Mouse (Mus musculus) lung, postnatal 14 days (tissue): ENCODE data around the gene Psmb3.
A peak's percentile ranks its signal among the peaks of the same experiment; 100 is the strongest.
"Not testable (repeated sequence)": the region's sequence is repeated elsewhere in the genome, so short reads cannot be mapped to it uniquely, and the experiment has no call there.

Experiments used
- DNase-seq: peaks from one replicate; pipeline ENCODE4 v3.0.0; 2021

Gene Psmb3

DNA sequence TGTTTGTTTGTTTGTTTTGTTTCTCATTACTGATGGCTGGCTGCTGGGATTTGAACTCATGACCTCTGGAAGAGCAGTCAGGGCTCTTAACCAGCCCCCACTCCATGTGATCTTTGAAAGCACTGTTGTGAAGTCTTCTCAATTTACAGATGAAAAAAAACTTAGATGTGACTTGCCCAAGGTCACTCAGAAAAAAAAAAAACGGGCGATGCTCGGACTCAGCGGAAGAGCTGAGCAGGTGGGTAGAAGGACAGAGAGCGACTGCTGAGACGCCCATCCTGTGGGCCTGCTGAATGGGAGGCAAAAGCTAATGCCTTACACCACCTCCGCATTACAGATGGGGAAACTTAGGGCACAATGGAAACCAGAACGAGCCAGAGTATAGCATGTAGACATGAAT lies 6.5 kb upstream of the Psmb3 start:
- DNase-seq: no peak

DNA sequence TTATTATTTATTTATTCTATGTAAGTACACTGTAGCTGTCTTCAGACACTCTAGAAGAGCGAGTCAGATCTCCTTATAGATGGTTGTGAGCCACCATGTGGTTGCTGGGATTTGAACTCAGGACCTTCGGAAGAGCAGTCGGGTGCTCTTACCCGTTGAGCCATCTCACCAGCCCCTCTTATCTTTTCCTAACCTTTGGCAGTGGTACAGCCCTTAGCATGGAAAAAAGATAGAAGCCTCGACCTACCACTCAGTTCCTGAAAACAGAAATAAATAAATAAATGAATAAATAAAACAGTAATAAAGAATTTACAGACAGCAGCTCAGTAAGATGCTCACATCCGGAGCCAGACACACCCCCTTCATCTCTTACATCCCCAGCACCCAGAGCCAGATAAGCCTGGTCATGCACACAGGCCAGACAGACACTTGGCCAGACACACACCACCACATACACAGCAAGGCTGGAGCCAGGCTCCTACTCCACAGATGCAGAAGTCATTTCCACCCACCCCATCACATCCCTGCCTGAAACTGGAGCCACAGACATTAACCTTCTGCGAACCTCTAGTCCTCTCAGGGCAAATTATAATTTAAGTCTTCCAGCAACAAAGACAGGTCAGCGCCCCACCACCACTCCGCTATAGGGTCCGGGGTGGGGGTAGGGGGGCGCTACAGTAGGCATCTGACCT lies 5.9 kb upstream of the Psmb3 start:
- DNase-seq: no peak

DNA sequence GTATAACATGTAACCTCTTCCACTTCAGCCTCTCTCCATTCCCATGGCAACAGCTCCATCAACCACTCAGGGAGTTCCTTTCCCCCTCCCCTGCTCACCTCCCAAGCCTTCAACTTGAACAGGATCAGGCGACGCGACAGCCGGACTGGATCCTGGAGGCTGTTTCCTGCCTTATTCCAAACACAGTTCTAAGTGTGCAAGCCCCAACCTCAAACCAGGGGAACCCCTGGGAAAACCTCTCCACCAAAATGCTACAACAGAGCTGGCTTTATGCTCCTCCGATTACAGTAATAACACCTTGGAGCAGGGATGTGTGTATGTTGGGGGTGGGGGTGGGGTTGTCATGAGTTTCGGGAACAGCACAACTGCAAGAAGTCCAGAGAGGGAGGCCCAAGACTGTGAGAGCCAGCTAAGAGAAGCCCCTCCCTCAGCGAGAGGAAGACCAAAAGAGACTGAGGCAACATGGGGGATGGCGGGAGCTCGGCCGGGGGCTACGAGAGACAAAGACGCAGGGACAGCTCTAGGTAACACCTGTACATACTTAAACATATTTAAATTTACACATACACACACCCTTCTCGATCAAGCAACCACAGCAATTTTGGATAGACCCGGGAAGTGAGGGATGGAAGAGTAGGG lies 5.2 kb upstream of the Psmb3 start:
- no peak for DNase-seq

DNA sequence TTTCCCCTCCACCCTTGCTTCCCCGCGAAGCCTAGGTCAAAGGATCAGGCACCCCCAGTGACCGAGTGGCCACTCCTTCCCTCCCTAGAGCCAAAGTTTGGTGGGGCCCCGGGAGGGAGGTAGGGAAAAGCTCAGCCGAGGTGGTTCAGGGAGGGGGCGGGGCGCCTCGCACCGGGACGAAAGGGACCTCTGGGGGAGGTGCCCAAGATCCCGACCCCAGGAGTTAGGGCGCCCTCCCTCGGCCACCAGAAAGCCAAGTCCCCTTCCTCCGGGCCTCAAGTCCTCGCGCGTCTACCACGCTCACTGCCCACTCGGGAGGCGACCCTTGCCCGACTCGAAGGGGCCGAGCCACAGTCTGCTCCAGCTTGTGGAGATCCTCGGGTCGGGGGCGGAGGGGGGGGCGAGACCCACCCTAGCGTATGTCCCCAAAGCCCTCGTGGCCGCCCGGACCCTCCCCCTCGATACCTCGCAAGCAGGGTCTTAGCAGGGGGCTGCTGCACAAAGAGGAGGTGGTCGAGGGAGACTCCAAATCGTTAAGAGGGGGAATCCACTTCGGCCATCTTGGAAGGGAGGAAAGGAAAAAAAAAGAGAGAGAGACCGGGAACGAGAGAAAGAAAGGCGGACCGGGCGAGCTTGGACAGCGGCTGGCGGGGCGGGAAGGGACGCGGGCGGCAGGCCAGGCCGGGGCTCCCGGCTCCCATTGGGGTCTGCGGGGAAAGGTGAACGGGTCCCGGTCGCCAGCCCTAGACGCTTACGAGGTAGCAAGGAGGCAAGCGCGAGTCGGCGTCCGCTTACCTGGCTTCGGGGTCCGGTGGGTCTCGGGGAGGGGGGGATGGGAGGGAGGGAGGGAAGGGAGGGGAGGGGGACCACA lies 4.2 kb upstream of the Psmb3 start:
- peak; percentile 84 for DNase-seq

DNA sequence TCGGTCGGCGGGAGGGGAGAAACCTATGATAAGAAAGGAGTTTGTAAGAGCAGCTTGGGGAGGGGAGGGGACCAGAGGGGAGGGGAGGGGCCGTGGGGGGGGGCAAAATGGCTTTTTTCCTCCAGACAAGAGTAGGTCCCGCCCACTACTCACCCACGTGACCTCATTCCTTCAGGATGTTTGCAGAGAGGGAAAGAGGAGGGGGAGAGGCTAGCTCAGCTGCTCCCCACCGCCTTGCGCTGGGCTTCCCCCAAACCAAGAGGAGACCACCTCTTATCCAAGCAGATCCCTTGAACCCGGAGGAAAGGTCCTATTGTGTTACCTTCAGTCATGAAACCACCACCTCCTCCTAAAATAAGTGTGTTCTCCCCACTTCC lies 3.6 kb upstream of the Psmb3 start:
- peak; percentile 94 for DNase-seq

DNA sequence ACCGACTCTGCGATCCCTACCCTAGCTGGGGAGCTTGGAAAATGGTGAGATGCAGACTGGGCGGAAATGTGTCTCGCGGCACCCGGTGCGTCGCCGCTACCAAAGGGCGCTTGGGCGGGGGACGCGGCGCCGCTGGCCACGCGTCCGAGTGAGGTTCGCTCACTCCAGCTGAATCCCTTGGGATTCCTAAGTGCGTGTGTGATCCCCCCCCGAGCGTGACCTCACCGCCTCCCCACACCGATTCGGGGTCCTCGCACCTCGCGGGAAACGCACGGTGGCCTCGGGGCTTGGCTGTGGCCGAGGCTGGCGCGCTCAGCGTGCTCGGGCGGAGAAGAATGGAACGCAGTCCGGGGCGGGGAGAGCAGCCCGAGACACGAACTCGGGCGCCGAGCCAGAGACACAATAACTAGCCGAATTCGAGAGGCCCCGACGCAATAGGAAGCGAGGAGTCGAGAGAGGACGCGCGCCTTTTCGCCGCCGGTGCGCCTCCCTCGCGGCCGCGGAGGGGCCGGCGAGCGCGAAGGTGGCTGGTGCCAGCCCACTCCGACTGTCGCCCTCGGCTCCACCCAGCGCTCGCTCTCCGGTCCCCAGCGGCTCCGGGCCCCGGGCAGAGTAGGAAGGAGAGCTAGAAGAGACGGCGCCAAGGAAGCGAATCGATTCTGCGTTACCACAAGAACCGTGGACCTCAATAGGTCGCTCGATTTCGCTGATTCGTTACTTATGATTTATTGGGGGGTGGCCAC lies 3.0 kb upstream of the Psmb3 start, which contains the start of gene Pcgf2:
Pcgf2 (minus strand) TSS at position 495 of the 743 bp plus-strand sequence.
- DNase-seq: peak; percentile 90

DNA sequence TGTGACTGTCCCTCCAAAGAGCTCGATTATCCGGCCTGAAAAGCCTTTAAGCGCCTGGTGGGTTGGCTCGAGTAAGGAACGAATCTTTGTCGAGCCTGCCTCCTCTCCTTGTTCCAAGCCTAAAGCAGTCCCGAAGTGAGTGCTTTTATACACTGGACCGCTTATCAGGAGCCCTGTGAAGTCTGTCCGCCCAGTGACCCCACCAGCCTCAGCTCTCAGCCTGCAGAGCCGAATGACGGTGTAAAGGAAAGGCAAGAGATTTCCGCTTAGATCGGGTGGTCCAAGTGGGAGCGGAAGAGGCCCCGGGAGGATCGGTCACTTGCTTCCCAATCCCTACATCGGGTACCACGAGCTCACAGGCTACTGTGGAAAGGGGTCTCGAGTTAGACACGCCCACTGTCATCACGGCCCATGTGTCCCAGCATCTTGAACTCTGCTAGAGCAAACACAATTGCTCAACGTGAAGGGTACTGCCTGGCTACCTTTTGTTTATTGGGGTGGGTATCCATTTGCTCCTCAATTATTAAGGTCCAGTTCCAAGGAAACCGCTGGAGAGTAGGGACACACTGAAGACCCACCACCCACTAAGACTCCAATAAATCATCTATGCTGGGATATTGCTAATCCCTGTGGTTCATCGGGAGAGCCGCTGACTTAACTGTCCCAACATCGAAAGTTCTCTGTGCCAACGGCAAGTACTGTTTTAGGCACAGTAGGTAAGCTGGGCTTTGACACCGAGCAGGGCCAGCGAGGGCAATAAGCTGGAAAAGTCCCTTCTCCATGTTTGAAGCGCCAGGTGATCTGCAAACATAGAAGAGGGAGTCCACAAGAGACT lies 2.2 kb upstream of the Psmb3 start:
- peak; percentile 47 for DNase-seq

DNA sequence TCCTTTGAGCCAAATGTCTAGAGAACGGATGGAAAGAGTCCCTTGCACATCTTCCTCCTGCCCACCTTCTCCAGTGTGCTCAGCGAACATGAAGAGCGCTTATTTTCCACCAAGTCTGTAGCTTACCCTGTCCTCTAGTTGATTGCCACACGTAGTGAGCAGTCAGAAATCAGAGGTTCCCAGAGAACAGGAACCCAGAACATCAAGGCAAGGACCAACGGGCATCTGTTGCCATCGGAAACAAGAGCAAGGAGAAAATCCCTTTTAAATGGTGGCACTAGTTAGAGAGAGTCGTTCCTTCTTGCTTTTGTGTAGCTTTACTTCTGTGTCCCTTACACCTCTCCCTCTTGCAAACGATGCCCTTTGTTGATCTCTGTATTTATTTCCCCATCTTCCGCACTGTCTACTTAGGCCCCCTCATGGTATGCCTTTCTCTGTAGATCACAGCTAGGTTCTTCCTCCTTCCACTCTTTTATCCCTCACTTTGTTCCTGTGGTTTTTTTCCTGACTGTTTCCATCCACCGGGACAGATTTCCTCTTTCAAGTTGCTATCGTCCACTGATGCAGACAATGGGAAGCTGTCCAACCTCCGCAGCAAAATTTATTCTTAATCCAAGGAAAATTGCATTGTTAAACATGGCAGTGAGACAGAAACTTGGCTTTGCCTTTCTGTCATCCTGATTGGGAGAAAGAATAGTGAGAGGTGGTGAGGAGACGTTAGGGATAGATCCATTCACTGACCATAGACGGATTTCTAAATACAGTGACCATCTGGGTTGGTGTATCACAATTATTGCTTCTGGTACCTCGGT lies 1.4 kb upstream of the Psmb3 start:
- DNase-seq: no peak

DNA sequence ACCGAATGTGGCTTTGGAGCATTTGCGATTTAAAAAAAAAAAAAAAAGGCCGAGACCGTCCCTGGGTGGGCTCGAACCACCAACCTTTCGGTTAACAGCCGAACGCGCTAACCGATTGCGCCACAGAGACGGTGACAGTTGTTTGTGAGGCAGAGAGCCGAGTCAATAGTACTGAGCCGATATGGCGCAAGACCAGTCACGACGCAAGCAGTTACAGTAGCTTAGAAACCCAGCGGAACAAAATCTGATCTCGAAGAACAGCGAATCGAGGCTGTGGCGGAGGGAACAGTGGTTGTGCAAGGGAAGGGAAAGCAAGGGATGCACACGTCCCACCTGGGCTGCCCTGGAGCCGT lies 830 bp upstream of the Psmb3 start:
- DNase-seq: peak; percentile 94

DNA sequence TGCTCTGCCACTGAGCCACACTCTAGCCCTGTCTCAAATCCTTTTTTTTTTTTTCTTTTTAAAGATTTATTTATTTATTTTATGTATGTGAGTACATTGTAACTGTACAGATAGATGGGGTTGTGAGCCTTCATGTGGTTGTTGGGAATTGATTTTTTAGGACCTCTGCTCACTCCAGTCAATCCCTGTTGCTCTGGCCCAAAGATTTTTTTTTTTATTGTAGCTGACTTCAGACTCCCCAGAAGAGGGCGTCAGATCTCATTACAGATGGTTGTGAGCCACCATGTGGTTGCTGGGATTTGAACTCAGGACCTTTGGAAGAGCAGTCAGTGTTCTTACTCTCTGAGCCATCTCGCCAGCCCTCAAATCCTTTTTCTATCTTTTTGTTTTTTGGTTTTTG lies 6.9 kb downstream of the Psmb3 start:
- DNase-seq: not testable (repeated sequence)

DNA sequence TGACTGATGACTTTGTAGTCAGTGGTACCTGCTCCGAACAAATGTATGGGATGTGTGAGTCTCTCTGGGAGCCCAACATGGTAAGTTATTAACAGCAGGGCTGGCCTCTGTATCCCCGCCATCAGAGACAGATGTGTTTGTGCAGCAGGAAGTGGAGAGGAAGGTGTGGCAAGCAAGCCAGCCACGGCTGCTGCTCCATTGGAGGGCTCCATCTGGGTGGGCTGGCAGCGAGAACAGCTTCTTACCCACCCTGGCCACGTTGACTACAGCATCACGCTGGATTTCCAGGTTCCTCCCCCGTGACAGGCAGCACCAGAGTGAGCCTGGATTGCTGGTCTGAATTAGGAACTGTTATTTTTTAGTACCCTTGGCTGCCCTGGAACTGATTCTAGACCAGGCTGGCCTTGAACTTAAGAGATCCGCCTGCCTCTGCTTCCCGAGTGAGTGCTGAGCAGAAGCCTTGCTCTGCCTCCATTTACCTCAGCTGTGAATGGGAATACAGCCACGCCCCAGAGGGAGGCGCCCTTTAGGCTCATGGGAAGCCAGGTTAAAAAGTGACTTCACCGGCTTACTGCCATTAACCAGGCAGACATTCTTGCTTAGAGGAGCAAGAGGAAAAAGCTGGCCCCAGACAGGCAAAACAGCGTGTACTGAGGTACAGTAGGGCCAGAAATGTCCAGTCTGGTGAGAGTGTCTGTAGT lies 8.2 kb downstream of the Psmb3 start:
- no peak for DNase-seq

DNA sequence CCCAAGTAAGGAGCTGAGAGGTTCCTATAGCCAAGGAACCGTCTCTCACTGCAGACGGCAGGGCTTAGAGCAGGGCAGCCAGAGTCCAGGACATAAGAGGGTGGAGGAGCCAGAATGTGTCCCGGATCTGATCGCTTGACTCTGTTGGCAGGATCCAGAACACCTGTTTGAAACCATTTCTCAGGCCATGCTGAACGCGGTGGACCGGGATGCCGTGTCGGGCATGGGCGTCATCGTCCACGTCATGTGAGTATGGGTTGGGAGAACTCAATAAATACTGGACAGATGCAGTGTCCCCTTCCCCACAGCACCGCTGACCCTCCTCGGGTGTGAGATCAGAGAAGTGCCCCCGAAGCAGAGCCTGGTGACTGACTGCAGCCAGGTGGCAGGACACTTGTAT lies 9.1 kb downstream of the Psmb3 start:
- DNase-seq: no peak

DNA sequence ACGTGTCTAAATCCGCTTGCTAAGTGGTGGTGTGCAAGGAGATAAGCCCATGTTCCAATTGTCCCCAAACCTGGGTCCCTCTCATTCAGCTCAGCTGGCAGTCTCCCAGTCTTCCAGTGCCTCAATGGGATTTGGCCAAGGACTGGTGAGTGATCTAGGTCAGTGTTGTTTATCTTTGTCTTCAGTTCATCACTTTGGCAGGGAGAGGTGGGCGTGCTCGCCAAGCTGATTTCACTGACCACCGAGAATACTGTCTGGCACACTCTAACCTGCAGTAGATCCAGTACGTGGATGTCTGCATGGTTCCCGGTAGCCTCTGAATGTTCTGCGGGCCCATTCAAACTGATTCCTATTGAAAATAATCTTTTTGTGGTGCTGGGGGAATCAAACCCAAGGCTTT lies 10.7 kb downstream of the Psmb3 start:
- DNase-seq: peak; percentile 32

DNA sequence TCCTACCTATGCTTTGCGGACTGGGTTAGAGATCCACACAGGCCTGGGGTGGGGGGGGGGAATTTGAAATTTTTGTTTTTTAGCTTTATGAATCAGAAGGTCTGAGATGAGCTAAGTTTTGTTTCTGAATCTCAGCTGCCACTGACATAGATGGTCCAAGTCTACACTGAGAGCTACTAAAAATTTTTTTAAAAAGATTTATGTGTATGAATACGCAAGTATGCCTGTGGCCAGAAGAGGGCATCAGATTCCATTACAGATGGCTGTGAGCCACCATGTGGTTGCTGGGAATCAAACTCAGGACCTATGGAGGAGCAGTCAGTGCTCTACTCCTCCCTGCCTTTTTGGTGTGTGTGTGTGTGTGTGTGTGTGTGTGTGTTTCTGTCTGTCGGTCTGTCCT lies 11.2 kb downstream of the Psmb3 start:
- no peak for DNase-seq

DNA sequence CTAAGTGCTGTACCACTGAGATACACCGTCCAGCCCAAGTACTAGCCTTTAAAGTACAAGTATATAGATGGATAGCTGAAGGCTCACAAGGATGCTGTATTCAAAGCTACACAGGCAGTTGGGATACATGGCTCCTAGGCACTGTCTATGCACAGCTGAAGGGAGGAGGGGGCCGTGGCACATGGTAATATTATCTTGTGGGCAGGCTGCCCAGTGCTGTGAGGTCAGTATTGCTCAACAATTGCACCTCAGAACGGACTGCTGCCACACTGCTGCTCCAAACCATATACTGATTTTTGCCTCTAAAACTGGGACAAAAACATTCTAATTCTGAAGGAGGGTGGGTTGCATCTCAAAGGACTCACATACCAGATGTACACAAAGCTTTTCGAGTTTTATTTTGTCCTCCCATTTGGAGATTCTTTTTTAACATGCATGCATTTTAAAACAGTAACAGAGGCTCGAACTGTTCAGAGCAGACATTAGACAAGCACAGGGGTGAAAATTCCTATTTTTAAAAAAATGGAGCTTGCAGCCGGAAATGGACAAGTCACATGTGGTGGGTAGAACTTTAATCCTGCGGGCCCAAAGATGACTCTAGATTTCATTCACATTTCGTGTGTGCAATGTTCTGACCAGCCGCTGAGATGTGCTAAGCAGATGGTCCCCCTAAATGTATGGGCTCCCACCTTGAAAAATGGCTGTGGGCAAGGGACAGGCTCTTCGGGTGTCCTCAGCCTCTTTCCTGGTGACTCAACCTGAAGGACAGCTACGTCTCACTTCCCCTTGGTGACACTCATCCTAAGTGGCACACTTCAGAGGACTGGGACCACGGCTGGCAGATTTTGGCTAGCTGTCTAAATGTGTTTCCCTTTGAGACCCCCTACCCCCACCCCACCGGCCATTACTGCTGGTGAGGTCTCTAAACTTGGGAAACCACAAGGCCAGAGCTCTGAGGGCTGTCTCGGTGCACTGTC lies 11.9 kb downstream of the Psmb3 start:
- peak; percentile 56 for DNase-seq

DNA sequence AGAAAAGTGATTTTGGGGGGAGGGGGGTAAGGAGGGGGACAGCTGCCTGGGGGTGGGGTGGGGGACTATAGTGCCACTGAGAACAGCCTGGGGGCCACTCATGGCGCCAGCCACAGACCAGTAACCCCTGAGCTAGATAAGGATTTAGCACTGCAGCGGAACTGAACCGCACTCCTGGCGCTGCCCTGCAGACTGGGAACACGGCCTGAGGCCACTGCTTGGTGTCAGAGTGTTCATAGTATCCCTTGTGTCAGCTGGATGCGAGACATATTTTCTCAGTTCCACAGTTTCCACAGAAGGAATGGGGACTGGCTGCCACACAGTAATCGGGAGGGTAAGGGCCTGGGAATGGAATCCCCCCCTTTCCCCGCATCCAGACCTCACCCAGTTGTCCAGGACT lies 12.8 kb downstream of the Psmb3 start:
- DNase-seq: no peak

DNA sequence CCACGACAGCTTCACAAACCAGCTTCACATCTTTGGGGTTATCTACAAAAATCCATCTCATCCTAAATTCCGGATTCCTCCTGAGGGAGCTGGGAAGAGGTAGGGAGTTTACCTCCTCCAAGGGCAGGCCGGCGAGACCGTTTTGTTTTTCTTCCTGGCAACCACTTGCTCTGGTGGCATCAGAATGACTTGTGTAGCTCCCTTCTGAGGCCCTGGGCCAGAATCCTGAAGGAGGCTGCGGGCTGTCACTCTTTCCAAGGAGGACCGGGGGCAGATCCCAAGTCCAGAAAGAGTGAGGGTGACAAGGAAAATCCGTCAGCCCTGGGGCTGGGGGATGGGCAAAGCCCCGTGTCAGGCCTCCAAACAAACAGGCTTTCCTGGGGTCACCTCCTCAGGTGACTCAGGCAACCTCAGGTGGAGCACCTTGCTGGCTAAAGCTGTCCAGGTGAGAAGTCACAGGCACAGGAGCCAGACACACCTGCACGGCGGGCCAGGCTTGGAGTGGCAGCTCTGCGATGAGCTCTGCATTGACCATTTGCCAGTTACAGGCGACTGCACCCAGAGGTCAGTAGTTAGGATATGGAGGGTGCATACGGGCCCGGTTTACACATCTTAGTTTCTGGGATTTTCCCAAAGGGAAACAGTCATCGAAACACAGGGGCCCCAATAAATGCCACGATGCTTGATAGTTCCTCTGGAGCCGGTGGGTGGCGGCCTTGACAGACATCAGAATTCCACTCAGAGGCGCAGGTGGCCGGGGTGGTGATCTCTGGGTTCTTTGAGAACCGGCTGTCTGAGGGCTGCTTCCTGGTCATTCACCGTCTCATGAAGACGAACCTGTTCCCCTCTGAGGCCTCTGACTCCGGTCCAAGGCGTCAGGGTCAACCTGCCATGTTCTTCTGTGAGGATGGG lies 14.4 kb downstream of the Psmb3 start:
- no peak for DNase-seq

DNA sequence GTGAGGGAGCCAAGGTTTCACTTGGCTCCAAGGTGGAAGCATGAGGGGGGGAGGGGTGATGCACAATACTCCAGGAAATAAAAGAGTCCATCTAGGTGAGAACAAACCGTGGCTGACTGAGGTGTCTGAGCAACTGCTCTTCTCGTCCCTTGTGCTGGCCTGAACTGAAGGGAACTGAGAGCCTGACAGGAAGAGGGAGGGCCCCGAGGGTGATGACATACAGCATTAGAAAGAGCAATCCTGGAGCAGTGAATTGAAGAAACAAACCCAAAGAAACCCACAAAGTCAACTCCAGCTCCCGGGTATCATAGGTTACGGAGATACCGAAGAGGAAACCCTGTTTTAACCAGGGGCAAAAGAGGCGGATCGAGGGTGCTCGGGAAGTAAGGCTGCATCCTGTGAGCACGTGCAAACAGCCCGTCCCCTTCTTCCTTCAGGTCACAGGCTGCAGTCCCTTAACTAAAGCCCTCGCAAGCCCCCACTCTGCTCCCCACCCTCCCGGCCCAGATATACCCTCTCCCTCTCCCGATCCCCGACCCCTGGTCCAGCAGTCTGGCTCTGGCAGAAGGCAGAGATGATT lies 15.2 kb downstream of the Psmb3 start:
- DNase-seq: no peak
